Mouse (Mus musculus) heart, postnatal 14 days (tissue): Measurements from ENCODE around the gene Myd88. TPM values are rescaled to one million over a fixed set of nuclear protein-coding genes. Genes with fewer than 3 reads are reported as not detected.
"Not testable (repeated sequence)": the region's sequence is repeated elsewhere in the genome, so short reads cannot be mapped to it uniquely, and the experiment has no call there.

Source experiments
- DNase-seq, 2 experiments: peaks; one replicate each; pipeline ENCODE4 v3.0.0; 2021 to 2022
- intact Hi-C: fragments of 180-260 bp; cut with DNase I; formaldehyde crosslinking; loops from one replicate; pipeline ENCODE4 v1.15.1; 2025
- long read RNA-seq, 2 experiments: library from polyadenylated mRNA; stranded (forward); transcript quantifications; one replicate each; pipeline ENCODE4 v2.0.0; 2021
- total RNA-seq, 2 experiments: library from RNA; stranded (reverse); gene quantifications; 2 replicates each; pipeline ENCODE4 v1.2.3; 2021

Myd88 gene
- 10 to 100 TPM; 15.7 to 16.4 TPM for total RNA-seq
- long read RNA-seq, experiment 1, transcript Myd88-201 (6 exons, 1,960 nt), result major isoform, 20 of 21 reads
- long read RNA-seq, experiment 1, partial matches to known transcripts, result 0 of 21 reads
- long read RNA-seq, experiment 1, other reads (novel, unspliced or antisense), result 1 of 21 reads
- long read RNA-seq, experiment 2, transcript Myd88-201 (6 exons, 1,960 nt), result major isoform, 16 of 21 reads
- long read RNA-seq, experiment 2, partial matches to known transcripts, result 2 of 21 reads
- long read RNA-seq, experiment 2, other reads (novel, unspliced or antisense), result 3 of 21 reads

GRCm38 (mm10) chr9:119340909-119341816, at the start of gene Myd88:
TSS of gene Myd88 (minus strand) at chr9:119341411.
- intact Hi-C loops, result loop anchor here (2.0 kb wide), 1 partner anchor 18 kb away; the partner anchor contains the start of gene Oxsr1
- peak; percentile 92 to 93 for DNase-seq

- intact Hi-C loops, result no loop called here
- no peak for DNase-seq
Observed at GRCm38 (mm10) chr9:119390214-119390613, 49.0 kb upstream of the Myd88 start.

- intact Hi-C loops, result no loop called here
- DNase-seq, result peak; percentile 19 to 37
Observed at GRCm38 (mm10) chr9:119388956-119389355, 47.7 kb upstream of the Myd88 start.

- no peak for DNase-seq
- intact Hi-C loops, result no loop called here
Observed at GRCm38 (mm10) chr9:119382603-119383002, 41.4 kb upstream of the Myd88 start.

- no peak for DNase-seq
- intact Hi-C loops, result no loop called here
Observed at GRCm38 (mm10) chr9:119378231-119378630, 37.0 kb upstream of the Myd88 start.

- intact Hi-C loops, result no loop called here
- DNase-seq, result no peak
Observed at GRCm38 (mm10) chr9:119375556-119375955, 34.3 kb upstream of the Myd88 start.

- intact Hi-C loops, result no loop called here
- no peak for DNase-seq
Observed at GRCm38 (mm10) chr9:119375008-119375407, 33.8 kb upstream of the Myd88 start.

GRCm38 (mm10) chr9:119371251-119371650, 30.0 kb upstream of the Myd88 start:
- intact Hi-C loops, result no loop called here
- DNase-seq, result no peak

GRCm38 (mm10) chr9:119370770-119371169, 29.6 kb upstream of the Myd88 start:
- intact Hi-C loops, DNase-seq: not testable (repeated sequence)

- DNase-seq, result no peak
- intact Hi-C loops, result no loop called here
Observed at GRCm38 (mm10) chr9:119368367-119368766, 27.2 kb upstream of the Myd88 start.

- DNase-seq, result peak in 1 of 2 experiments; percentile 15
- intact Hi-C loops, result no loop called here
Observed at GRCm38 (mm10) chr9:119365284-119365683, 24.1 kb upstream of the Myd88 start, which contains the start of gene Slc22a14. TSS of gene Slc22a14 (minus strand) at chr9:119365553.

GRCm38 (mm10) chr9:119363229-119363628, 22.0 kb upstream of the Myd88 start:
- no peak for DNase-seq
- intact Hi-C loops, result no loop called here

GRCm38 (mm10) chr9:119361416-119361815, 20.2 kb upstream of the Myd88 start:
- no peak for DNase-seq
- intact Hi-C loops, result no loop called here

- no peak for DNase-seq
- intact Hi-C loops, result loop anchor here (5.0 kb wide), 1 partner anchor 44 kb away; the partner anchor contains the start of gene Acvr2b
Observed at GRCm38 (mm10) chr9:119358058-119358429, 16.8 kb upstream of the Myd88 start.

- peak; percentile 92 to 95 for DNase-seq
- intact Hi-C loops, result loop anchor here (2.0 to 5.0 kb wide), 2 partner anchors 45 to 73 kb away; partner anchors contain the start of gene Acvr2b
Observed at GRCm38 (mm10) chr9:119357331-119358057, 16.3 kb upstream of the Myd88 start, which contains the start of gene Xylb. TSS of gene Xylb (plus strand) at chr9:119357381.

- intact Hi-C loops, result loop anchor here (2.0 to 5.0 kb wide), 2 partner anchors 46 to 75 kb away; partner anchors contain the start of gene Acvr2b
- DNase-seq, result no peak
Observed at GRCm38 (mm10) chr9:119355943-119356342, 14.7 kb upstream of the Myd88 start.

- no peak for DNase-seq
- intact Hi-C loops, result loop anchor here (5.0 kb wide), 1 partner anchor 112 kb away; no protein-coding TSS in a partner anchor
Observed at GRCm38 (mm10) chr9:119353926-119354325, 12.7 kb upstream of the Myd88 start.

GRCm38 (mm10) chr9:119352060-119352459, 10.8 kb upstream of the Myd88 start:
- DNase-seq, result peak; percentile 84 to 88
- intact Hi-C loops, result loop anchor here (1.0 to 5.0 kb wide), 2 partner anchors 110 to 196 kb away; no protein-coding TSS in a partner anchor

- no peak for DNase-seq
- intact Hi-C loops, result loop anchor here (5.0 kb wide), 1 partner anchor 109 kb away; no protein-coding TSS in a partner anchor
Observed at GRCm38 (mm10) chr9:119350947-119351705, 9.9 kb upstream of the Myd88 start.
